Mouse (Mus musculus): Measurements from ENCODE around the gene Thegl. TPM values are rescaled to one million over a fixed set of nuclear protein-coding genes. Genes with fewer than 3 reads are reported as not detected.
"Not testable (repeated sequence)": the region's sequence is repeated elsewhere in the genome, so short reads cannot be mapped to it uniquely, and the experiment has no call there.

Gene Thegl
- total RNA-seq, 1 experiment from 2014 or later: not detected

DNA sequence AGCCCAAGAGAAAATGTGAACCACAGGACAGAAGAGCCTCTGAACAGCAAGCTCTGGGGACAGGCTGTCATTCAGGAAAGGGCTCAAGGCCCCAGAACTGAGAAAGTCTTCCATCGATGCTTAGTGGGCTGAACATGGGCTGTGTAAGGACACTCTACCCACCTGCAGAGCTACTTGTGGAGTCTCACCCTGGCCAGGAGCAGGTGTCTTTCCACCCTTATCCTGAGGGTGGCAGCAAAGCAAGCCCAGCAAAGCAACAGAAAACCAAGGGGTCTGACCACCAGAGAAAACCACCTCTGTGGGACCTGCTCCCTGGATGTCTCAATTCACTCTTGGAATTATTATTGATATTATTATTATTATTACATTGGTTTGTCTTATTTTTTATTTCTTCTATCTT lies 73.5 kb downstream of the Thegl start:
- ATAC-seq (replicated peaks; ENCODE audit: insufficient number of reproducible peaks, low FRiP score, low TSS enrichment, poor library complexity, severe bottlenecking): peak; percentile 44; the same call in 1 of the 2 replicates

DNA sequence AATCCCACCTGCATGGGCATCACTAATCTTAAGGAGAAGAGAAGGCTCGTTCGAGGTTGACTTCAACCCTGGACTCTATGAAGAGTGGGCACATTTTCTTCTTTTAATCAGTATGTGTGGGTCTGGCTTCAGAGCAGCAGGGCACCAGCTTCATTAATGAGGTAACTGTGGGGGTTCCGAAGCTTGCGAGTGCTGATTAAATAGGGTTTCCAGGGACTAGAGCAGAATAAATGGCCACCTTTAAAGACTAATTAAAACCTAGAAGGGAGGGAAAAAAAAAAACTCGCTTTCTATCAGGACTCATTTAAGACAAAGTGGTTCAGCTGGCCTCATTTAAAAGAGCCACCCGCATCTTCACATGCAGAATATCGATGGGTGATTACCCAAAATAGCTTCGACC lies 74.1 kb downstream of the Thegl start:
- no peak for ATAC-seq (replicated peaks; ENCODE audit: insufficient number of reproducible peaks, low FRiP score, low TSS enrichment, poor library complexity, severe bottlenecking)

DNA sequence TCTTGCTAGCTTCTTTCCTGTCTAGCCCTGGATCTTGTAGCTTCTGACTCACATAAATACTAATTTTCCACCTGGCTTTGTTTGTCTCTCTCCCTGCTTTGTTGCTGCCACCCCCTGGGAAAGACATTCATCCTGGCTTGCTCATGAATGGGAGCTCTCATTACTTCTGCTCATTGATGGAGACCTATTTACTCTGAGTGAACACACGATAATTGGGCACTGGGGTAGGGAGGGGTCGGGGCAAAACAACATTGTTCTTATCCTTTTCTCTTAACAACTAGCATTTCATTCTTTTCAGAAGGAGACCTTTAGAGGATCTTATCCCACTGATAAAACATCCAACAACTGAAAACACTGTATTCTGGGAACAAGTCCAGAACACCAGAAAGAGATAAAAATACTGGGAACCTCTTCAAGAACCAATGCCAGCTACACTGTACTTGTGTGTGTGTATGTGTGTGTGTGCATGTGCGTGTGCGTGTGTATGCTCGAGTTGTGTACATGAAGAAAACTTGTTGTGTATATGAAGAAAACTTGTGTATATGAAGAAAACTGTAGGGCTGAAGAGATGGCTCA lies 74.8 kb downstream of the Thegl start:
- ATAC-seq (replicated peaks; ENCODE audit: insufficient number of reproducible peaks, low FRiP score, low TSS enrichment, poor library complexity, severe bottlenecking): no peak

DNA sequence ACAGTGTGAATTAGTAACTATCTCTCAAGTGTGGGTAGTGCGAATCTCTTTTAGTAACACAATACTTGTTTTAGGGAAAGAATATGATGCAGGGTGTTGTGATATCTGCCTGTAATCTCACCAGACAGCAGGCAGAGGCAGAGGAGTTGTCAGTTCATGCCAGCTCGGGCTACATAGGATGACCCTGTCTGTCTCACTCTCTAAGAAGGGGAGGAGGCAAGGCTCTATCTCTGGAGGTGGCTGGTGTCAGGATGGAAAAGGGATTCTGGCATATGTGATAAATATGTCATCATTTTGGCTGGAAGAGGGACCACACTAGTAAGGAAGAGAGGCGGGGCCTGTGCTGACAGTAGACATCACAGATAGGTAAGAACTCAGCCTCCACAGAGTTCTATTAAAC lies 76.1 kb downstream of the Thegl start:
- ATAC-seq (replicated peaks; ENCODE audit: insufficient number of reproducible peaks, low FRiP score, low TSS enrichment, poor library complexity, severe bottlenecking): no peak

DNA sequence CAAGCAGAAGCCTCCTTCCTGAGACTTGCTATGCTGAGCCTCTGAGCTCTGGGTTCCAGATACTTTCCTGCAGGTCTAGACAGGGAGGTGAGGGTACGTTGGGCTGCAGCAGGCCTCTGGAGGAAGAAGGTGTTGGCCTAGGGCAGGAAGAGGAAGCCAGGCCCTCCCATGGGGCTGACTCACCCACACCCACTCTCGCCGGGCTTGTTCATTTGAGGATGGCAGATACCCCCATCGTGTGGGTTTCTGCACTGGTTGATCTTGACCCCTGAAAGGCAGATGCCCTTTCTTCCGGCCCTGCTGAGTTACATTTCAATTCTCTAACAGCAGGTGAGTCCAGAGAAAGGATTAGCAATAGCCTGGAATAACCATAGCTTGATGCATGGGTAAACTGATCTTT lies 76.7 kb downstream of the Thegl start:
- ATAC-seq (replicated peaks; ENCODE audit: insufficient number of reproducible peaks, low FRiP score, low TSS enrichment, poor library complexity, severe bottlenecking): 0 out of 2 replicates have a peak, but pooled peaks have one; percentile 30

DNA sequence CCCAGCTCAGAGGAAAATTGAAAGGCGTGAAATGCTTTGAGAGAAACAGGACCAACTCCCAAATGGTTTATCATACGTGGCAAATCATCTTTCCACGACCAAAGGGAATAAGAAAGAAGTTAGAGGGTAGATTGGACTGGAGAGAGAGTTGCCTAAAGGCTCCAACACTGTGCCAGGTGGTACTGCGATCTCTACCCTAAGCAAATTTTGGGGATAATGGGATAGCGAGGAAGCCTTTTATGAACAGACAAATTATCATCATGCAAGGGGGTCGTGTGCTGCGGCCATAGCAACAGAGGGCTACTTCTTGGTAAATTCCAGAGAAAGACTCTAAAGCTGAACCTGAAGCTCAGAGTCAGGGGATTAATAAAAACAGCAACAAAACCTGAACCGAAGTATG lies 78.1 kb downstream of the Thegl start:
- no peak for ATAC-seq (replicated peaks; ENCODE audit: insufficient number of reproducible peaks, low FRiP score, low TSS enrichment, poor library complexity, severe bottlenecking)

DNA sequence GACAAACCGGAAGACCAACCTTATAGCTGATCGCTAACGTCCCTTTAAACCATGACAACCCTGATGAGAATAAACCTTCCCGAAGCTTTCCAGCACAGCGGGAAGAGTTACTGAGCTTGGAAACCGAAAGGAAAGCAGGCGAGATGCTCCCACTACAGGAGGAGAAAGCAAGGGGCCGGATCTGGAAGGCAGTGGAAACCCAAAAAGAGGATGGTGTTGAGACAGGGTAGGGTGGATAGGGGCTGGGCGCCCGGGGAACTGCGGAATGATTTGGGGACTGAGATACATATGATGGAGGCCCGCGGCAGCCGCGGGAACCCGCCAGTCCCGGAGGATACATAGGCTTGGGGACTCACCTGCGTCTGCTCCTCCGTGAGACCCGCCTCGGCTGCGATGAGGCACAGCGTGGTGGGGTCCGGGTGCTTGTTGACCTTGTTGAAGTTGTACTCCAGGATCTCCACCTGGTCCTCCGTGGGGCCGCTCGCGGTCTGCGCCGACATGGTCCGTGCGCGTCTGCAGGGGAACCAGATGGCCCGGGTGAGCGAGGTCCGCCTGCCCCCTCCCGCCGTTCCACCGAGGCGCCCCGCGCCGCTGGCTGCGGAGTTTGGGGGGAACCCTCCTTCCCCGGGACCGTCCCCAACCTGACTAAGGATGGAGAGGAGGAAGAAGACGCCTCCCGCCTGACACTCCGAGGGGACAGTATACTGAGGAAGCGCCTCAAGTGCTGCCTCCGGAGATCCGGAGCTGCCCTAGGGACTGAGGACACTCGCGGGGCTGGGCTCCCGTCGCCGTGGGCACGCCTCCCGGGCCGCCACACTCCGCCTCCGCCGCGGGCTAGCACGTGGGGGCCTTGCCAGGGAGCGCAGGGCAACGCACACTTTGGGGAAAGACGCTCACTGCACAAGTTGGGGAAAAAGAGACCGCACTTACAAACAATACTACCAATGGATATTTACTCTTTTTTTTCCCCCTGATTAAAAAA lies 79.0 kb downstream of the Thegl start:
- ATAC-seq (replicated peaks; ENCODE audit: insufficient number of reproducible peaks, low FRiP score, low TSS enrichment, poor library complexity, severe bottlenecking): peak; percentile 69

DNA sequence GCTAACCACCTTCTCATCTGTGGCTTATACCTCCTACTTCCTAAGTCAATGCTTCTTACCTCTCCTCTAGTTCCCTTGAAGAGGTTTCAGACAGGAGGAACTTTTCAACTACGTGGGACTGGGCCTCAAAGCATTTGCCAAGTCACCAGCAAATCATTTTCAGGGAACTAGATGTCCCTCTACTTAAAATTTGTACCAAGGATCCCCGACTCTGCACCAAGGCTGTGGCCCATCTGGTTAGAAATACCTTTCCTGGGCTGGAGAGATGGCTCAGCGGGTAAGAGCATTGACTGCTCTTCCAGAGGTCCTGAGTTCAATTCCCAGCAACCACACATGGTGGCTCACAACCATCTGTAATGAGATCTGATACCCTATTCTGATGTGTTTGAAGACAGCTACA lies 80.4 kb downstream of the Thegl start:
- ATAC-seq (replicated peaks; ENCODE audit: insufficient number of reproducible peaks, low FRiP score, low TSS enrichment, poor library complexity, severe bottlenecking): not testable (repeated sequence)

DNA sequence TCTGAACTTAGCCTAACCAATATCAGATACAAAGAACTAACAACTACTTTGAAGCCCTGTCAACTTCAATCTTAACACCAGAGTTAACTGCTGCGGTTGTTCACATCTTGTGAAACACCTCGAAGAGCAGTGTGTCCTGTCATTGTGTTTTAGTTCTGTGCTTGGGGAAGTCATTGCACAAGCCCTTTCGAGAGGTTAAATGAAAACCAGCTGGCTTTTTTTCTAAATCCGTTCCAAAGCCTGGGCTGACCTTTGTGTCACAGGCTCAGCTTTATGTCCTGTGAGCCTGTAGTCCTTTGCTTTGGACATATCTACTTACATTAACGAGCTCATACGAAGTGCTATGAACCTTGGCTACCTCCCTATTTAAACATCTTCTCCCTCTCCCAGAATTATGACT lies 81.9 kb downstream of the Thegl start:
- ATAC-seq (replicated peaks; ENCODE audit: insufficient number of reproducible peaks, low FRiP score, low TSS enrichment, poor library complexity, severe bottlenecking): peak; percentile 23; the same call in 1 of the 2 replicates

DNA sequence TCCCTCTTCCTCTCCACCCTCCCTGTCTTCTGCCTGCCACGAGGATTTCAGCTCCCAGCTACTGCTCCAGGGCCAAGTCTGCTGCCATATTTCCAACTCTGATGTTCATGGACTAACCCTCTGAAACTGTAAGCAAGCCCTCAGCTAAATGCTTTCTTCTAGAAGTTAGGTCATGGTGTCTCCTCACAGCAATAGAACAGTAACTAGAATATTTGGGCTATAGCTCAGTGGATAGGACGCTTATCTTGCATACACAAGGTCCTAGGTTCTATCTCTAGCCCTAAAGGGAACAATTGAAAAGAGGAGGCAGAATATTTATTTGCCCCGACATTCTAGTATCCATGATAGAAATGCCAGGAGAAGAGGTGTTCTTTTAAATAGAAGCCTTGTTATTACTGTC lies 83.1 kb downstream of the Thegl start:
- no peak for ATAC-seq (replicated peaks; ENCODE audit: insufficient number of reproducible peaks, low FRiP score, low TSS enrichment, poor library complexity, severe bottlenecking)

DNA sequence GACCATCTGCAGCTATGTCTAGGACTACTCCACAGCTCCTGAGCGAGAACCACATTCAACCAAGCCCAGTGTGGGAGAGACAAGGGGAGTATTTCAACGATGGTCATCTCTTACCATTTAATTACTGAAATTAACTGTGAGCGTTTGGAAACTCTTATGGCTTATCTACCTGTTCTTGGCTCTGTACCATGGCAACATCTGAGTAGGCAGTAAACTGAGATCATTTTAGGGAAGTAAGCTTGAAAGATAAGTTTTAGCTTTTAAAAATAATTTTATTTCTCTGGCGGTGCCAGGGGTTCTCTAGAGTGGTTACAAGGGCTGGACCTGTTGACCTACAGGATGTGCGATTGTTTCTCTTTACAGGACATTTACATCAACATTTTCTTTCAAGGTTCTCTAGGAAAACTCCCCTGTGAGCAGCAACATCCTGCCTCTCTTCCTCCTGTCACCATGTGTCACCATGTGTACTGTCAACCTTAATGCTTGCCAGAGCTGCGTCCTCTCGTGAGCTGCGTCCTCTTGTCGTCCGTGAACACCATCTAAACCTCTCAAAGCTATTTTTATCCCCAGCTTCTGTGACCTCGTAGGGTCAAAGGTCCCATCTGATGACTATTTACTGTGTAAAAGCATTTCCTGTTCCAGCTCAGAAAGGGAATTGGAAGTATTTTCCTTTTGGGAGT lies 83.6 kb downstream of the Thegl start:
- ATAC-seq (replicated peaks; ENCODE audit: insufficient number of reproducible peaks, low FRiP score, low TSS enrichment, poor library complexity, severe bottlenecking): no peak

DNA sequence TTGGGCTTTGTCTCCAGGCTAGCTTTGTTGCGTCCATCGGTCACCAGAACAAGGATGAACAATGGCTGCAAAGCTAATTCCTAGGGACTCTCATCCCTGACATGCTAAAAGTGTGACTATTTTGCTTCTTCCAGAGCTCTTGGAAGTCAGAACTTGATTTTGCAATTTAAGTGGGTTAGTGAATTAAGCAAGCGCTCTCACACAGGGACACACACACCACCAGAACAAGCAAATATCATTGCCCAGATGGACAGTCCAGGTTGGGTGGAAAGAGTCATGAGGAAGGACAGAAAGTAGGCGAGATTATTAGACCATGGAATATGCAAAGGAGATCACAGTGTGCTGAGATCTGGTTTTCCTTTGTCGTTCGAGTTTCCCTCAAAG lies 84.2 kb downstream of the Thegl start:
- ATAC-seq (replicated peaks; ENCODE audit: insufficient number of reproducible peaks, low FRiP score, low TSS enrichment, poor library complexity, severe bottlenecking): no peak

DNA sequence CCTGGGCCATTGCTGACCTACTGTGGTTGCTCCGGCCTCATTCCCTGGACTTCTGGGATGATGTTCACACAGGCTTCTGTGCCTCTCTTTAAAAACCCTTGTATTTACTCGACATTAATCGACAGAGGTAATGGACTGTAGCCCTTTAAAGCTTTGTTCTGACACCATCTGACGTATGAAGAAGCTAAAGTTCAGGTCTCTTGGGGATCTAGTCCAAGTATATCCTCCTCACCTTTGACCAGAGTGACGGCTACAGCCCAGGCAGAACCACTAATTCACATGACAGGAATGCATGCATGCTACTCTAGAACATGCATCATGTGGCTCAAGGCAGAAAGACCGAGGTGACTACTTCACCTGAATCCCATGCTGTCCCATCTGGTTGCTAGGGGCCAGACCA lies 84.9 kb downstream of the Thegl start:
- no peak for ATAC-seq (replicated peaks; ENCODE audit: insufficient number of reproducible peaks, low FRiP score, low TSS enrichment, poor library complexity, severe bottlenecking)

DNA sequence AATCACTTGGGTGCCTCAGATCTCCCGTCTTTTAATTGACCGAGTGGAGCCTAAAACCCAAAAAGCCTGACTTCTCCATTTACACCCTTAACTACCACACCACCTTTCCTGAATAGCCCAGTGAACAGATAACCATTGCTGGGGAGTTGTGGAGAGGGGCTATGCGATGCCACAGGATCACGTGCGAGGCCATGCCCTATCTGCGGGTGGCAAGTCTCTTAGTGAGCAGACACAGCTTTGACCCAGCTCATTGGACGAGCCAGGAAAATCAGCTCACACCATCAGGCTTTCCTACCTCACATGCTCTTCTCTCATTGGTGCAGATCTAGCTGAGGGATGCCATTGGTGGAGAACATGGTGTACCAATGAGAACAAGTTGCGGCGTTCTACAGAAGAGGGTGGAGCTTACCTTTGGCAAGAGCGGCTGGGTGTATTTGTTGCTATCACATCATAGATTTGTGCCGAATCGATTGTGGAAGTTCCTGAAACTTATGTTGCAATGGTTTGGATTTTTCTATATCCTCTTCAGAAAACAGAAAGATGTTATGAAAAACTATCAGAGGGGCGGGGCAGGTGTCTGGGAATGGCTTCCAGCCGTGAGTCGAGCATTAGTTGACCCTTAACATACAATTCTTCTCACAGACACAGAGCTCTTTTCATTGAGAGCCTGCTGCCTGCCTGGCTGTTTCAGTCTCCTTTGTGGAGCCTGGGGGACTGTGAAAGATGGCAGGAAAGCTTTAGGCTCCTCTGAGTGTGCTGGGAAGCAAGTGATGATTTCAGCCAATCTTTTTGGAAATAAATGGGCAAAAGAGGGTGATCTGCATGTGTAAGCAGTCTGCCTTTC lies 86.9 kb downstream of the Thegl start:
- ATAC-seq (replicated peaks; ENCODE audit: insufficient number of reproducible peaks, low FRiP score, low TSS enrichment, poor library complexity, severe bottlenecking): no peak

DNA sequence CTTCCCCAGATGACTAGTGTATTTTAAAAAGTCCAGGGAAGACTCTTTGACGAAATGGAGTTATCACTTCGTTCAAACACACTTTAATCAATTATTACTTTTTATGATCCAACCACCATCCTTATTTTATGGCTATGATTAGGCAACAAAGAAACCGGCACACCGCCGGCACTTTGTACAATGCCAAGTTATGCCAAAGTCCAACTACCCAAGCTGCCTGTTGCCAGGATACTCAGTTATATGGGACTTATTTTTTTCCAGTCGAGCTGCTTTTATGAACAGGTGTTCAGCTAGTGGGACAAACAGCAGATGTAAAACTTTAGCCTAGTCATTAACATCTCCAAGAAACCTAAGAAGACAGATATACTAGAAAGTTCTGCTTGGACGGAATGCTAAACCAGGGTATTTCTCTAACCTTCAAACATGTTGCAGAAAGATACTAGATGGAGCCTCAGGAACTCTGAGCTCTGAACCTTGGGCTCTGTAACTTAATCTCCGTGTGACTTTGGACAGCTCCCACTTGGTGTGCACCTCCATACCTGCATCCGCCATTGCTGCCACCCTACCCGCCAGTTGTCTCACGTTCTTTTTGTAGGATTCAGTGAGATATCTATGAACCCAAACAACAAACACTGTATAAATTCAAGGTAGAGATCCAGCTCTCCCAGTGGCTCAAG lies 91.5 kb downstream of the Thegl start:
- no peak for ATAC-seq (replicated peaks; ENCODE audit: insufficient number of reproducible peaks, low FRiP score, low TSS enrichment, poor library complexity, severe bottlenecking)

DNA sequence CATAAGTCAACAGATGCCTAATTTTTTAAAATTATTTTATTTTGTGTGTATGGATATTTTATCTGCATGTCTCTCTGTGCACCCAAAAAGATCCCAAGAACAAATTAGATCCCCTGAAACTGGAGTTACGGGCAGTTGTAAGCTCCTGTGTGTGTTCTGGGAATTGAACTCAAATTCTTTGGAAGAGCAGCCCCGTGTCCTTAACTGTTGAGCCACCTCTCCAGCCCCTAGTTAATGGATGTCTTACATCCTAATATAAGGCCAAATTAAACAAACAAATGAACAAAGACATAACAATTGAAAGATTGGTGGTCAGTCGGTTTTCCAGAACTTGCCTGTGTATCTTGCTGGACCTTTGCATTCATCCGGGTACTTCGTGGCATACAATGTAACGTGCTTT lies 93.0 kb downstream of the Thegl start:
- no peak for ATAC-seq (replicated peaks; ENCODE audit: insufficient number of reproducible peaks, low FRiP score, low TSS enrichment, poor library complexity, severe bottlenecking)

DNA sequence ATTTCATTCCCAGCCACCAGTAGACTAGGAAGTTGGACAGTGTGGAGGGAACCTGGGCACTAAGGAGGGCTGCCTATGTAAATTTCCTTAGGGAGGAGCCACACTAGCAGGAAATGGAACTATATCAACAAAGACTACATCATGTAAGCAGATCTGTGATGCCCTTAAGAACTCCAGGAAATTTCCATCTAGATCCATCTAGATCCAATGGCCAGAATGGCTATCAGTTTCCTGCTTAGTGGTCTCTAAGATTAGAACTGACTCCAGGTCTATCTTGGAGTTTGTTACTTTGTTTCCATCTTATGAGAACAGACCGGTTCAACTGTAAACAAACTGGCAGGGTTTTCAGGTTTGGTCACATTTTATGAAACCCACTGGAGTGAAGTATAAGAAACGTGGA lies 94.0 kb downstream of the Thegl start:
- no peak for ATAC-seq (replicated peaks; ENCODE audit: insufficient number of reproducible peaks, low FRiP score, low TSS enrichment, poor library complexity, severe bottlenecking)
